Mouse (Mus musculus) forebrain, postnatal 0 days (tissue): ENCODE data around the gene Ctsw. TPM values are rescaled to one million over a fixed set of nuclear protein-coding genes. Genes with fewer than 3 reads are reported as not detected.

Experiments used
- ATAC-seq: fragments of 200-750 bp; cut with Nextera tagmentation; 2 replicates; pipeline ENCODE4 v1.8.0; 2017; ENCODE audit warnings: mild to moderate bottlenecking, moderate library complexity
- DNase-seq: peaks from one replicate; pipeline ENCODE4 v3.0.0-alpha.2; 2015
- H3K27ac ChIP-seq: fragments of 300-500 bp; sonication (generic); 2 replicates; pipeline ENCODE4 v1.5.1; 2014; ENCODE audit warnings: low read depth, mild to moderate bottlenecking, antibody characterized with exemption, low read length, moderate library complexity, mixed read lengths
- H3K27me3 ChIP-seq: fragments of 300-500 bp; sonication (generic); 2 replicates; pipeline ENCODE4 v1.6.1; 2014; ENCODE audit warnings: mild to moderate bottlenecking, low read length, mixed read lengths; ENCODE audit not compliant: insufficient read depth
- H3K36me3 ChIP-seq: fragments of 300-500 bp; sonication (generic); 2 replicates; pipeline ENCODE4 v1.6.1; 2014; ENCODE audit warnings: mild to moderate bottlenecking, moderate library complexity; ENCODE audit not compliant: insufficient read depth
- H3K4me1 ChIP-seq: fragments of 300-500 bp; sonication (generic); 2 replicates; pipeline ENCODE4 v1.6.1; 2014; ENCODE audit warnings: antibody characterized with exemption; ENCODE audit not compliant: insufficient read depth
- H3K4me2 ChIP-seq: fragments of 300-500 bp; sonication (generic); 2 replicates; pipeline ENCODE4 v1.6.1; 2014; ENCODE audit warnings: low read depth, mild to moderate bottlenecking, moderate library complexity
- H3K4me3 ChIP-seq: fragments of 300-500 bp; sonication (generic); 2 replicates; pipeline ENCODE4 v1.5.1; 2014; ENCODE audit warnings: low read depth, low read length, mixed read lengths
- H3K9ac ChIP-seq: fragments of 300-500 bp; sonication (generic); 2 replicates; pipeline ENCODE4 v1.6.1; 2014; ENCODE audit warnings: mild to moderate bottlenecking
- H3K9me3 ChIP-seq: fragments of 300-500 bp; sonication (generic); 2 replicates; pipeline ENCODE4 v1.6.1; 2016; ENCODE audit warnings: low read length
- CTCF ChIP-seq: sonication (generic); IDR thresholded peaks from 2 replicates; pipeline ENCODE4 v1.5.1; 2016; ENCODE audit warnings: antibody characterized with exemption, control low read depth, low read depth
- WGBS: fragments of 180-500 bp; shearing (Covaris S2); extraction: QIAGEN DNeasy Blood & Tissue Kit; methylation state at CpG from one replicate; pipeline ENCODE4 v1.1.7; 2014; 5-methylcytosine and 5-hydroxymethylcytosine counted together
- polyA plus RNA-seq: library from polyadenylated mRNA; unstranded; fragments of >200 nt; fragmentation: Nextera tagmentation; extraction: Ambion mirVana; gene quantifications from 2 replicates; pipeline ENCODE4 v1.2.1, GENCODE M21; 2015
- total RNA-seq: library from RNA; depleted of rRNA; stranded (reverse); fragments of >200 nt; gene quantifications from 2 replicates; pipeline ENCODE4 v1.2.3, GENCODE M21; 2014

Ctsw gene
- total and polyA plus RNA-seq, 2 experiments from 2014 or later, result 1.7 to 2.3 TPM

DNA sequence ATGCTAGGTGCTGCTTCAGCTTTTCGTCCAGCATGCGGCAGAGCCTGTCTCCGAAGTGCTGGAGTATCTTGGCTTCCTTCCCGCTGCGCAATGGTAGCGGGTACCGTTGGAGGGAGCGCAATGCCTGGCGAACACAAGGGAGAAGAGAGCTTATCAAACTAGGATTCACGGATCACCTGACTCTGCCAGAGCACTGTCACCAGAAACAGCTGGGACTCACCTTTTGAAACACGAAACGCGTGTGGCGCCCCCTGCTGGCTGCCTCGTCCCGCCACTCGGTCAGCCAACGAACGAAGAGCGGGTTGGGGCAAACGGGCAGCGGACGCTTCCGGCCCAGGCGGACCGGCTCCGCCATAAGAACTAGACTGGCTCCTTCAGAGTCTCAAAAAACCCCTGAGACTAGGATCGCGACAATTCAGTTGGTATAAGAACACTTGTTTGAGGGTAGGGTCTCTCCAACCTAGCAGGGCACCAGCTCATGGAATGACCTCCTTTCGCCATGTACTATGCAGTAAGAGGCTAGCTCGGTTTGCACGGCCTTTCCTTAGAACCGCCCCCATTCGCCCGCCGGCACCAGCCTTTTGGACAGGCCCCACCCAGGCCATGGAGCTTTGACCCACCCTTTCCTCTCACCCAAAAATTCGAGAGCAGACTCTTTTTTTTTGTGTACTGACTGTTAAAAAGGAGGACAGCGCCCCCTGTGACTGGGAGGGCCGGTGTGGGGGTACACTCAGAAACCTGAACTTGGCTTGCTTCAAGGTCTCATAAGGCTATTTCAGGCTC is 19.7 kb upstream of the Ctsw start, which contains the start of gene Mus81:
Gene Mus81, minus strand, starts transcription at position 635 of the 783 bp plus-strand sequence.
- ATAC-seq, result peak; percentile 56
- peak; percentile 95 for DNase-seq
- WGBS, result under 1% methylated on average over 39 of the region's 39 CpGs
- Histone ChIP-seq H3K36me3 (peaks cover 38% of the 10 kb centered on the region), H3K4me1 (0 out of 2 replicates have a peak, but pooled peaks cover 6% of the 10 kb centered on the region), H3K27ac (peak within 1 kb of the TSS; percentile 98), H3K27me3 (no peaks in the 10 kb centered on the region), H3K4me3 (peak within 1 kb of the TSS; percentile 54), H3K4me2 (peak within 1 kb of the TSS; percentile 76), H3K9me3 (no peaks in the 10 kb centered on the region), H3K9ac (peak within 1 kb of the TSS; percentile 68)
- peak; percentile 87 for TF ChIP-seq CTCF

DNA sequence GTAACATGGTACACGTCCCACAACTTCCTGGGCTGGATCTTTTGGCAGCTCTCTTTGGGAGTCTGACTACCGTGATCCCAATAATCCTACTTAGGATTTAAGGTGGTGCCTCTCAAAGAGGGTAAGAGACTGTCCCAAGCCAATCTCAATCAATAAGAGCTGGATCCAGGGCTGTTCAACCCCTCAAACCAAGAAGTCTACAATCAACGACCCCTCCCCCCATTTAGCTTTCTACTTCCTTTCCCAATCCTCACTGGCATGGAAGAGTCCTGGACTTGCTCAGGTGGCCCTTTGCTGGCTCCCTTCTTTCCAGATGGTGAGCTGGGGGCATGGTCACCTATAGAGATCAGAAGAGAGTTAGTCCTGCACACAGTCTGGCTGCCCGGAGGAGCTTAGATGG is 18.5 kb upstream of the Ctsw start:
- no peak overlapping the region for H3K4me3 ChIP-seq

DNA sequence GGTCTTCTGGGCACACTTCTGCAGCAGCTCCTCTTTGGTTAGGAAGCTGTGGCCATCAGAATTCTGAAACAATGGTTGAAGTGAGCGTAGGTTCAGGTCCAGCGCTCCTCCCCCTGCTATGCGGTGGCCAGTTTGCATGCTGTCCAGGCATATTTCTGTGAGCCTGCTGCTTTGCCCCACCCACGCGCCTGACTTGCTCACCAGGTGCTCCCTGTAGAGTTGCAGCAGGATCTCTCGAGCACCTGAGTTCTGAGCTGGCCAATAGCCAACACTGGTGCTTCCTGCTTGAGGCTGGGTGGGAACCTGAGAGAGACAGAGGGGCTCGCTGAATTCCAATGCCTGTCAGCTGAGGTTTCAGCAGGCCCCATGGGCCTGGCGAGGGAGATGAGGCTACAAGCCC is 18.0 kb upstream of the Ctsw start:
- Histone ChIP-seq H3K27me3 (no peaks in the 10 kb centered on the region), H3K4me2 (no peak overlapping the region), H3K9ac (no peak overlapping the region), H3K27ac (no peak overlapping the region), H3K4me3 (no peak overlapping the region), H3K36me3 (peaks cover 50% of the 10 kb centered on the region), H3K4me1 (0 out of 2 replicates have a peak, but pooled peaks cover 3% of the 10 kb centered on the region), H3K9me3 (no peaks in the 10 kb centered on the region)
- WGBS, result 91% methylated on average over 8 of the region's 8 CpGs
- DNase-seq, result no peak
- ATAC-seq, result no peak
- TF ChIP-seq CTCF, result no peak

More for the DNA sequence above, 18.5 kb upstream of the Ctsw start:
- DNase-seq, result no peak
- WGBS, result 90% methylated on average over 4 of the region's 4 CpGs
- no peak overlapping the region for H3K27ac ChIP-seq
- no peaks in the 10 kb centered on the region for H3K9me3 ChIP-seq
- no peak for TF ChIP-seq CTCF
- no peak overlapping the region for H3K9ac ChIP-seq
- 0 out of 2 replicates have a peak, but pooled peaks cover 3% of the 10 kb centered on the region for H3K4me1 ChIP-seq
- H3K27me3 ChIP-seq, result no peaks in the 10 kb centered on the region
- H3K36me3 ChIP-seq, result peaks cover 45% of the 10 kb centered on the region
- ATAC-seq, result no peak
- no peak overlapping the region; the same call in 1 of the 2 replicates for H3K4me2 ChIP-seq

DNA sequence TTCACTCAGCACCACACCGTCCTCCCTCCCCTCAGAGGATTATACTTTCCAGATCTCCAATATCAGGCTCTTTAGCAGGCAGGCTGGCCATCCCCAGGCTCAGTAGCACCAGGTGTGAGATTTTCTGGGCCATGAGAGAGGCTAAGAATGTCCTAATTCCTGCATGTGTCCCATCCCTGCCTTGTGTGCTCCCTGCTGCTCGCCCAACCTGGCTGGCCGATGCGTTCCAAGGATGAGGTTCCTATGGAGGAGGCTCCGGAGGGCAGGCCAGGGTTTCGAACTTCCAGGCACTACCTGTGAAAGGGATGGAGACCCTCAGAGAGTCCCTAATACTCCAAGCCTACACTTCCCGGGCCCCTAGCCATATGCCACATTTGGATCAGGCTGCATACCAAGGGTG is 17.5 kb upstream of the Ctsw start:
- WGBS, result 96% methylated on average over 7 of the region's 7 CpGs
- Histone ChIP-seq H3K4me3 (no peak overlapping the region), H3K4me2 (no peak overlapping the region), H3K27me3 (no peaks in the 10 kb centered on the region), H3K9me3 (no peaks in the 10 kb centered on the region), H3K4me1 (0 out of 2 replicates have a peak, but pooled peaks cover 3% of the 10 kb centered on the region), H3K9ac (no peak overlapping the region), H3K36me3 (peaks cover 54% of the 10 kb centered on the region), H3K27ac (no peak overlapping the region)
- no peak for ATAC-seq
- DNase-seq, result no peak
- no peak for TF ChIP-seq CTCF

- no peak overlapping the region for H3K9ac ChIP-seq
- H3K4me1 ChIP-seq, result 0 out of 2 replicates have a peak, but pooled peaks cover 3% of the 10 kb centered on the region
- no peak overlapping the region for H3K27ac ChIP-seq
- no peak for DNase-seq
- 96% methylated on average over 8 of the region's 8 CpGs for WGBS
- H3K27me3 ChIP-seq, result no peaks in the 10 kb centered on the region
- H3K4me2 ChIP-seq, result no peak overlapping the region
- no peak for ATAC-seq
- no peaks in the 10 kb centered on the region for H3K9me3 ChIP-seq
- no peak overlapping the region for H3K4me3 ChIP-seq
- peaks cover 56% of the 10 kb centered on the region for H3K36me3 ChIP-seq
- TF ChIP-seq CTCF, result no peak
These were observed 17.1 kb upstream of the Ctsw start for GRCm38 (mm10) chr19:5485371-5485770.

DNA sequence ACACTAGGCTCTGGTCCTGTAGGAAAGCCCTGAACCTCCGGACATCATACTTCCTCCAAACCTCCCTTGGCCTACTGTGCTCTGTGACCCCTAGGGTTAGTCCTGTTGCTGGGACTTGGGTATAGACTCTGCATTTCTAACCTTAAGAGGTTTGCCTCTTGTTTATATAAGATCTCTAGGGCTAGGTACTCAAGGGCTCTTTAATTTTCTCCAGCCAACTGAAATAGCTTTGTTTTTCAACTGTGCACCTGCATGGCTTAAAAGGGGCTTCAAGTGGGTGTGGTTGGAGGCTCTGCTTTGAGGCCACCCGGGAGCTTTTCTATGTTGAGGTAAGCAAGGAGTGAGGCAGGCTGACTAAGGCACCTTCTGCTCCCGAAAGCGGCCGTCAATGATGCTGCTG is 16.2 kb upstream of the Ctsw start:
- Histone ChIP-seq H3K27ac (no peak overlapping the region), H3K4me3 (no peak overlapping the region), H3K4me2 (no peak overlapping the region), H3K9me3 (no peaks in the 10 kb centered on the region), H3K27me3 (no peaks in the 10 kb centered on the region), H3K9ac (no peak overlapping the region), H3K4me1 (0 out of 2 replicates have a peak, but pooled peaks cover 3% of the 10 kb centered on the region), H3K36me3 (peaks cover 62% of the 10 kb centered on the region)
- ATAC-seq (no peak), DNase-seq (no peak)
- TF ChIP-seq CTCF, result no peak
- WGBS, result 91% methylated on average over 5 of the region's 5 CpGs
